ENCODE assay signal across 17 mouse cellular contexts in the genomic region with DNA sequence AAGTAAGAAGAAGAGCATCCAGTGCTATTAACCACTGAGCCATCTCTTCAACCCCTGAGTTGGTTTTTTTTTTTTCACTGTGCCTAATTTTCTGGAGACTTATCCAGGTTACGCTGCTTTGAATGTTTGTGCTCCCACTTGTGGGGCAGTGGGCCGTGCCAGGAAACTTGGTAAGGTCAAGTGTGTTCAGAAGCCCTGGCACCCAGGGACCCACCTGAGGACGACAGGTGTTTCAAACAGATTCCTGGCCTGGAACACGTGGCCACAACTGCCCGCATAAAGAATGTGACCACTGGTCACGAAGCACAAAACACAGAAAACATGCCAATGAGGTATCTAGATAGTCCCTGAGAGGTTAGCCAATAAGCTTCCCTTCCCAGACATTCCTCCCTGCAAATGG.
"Had no signal": no experiment of that assay in that cellular context is flagged by ENCODE, and none has a peak within 500 bp of the region (broad histone marks: within the 10 kb centered on the region; RNA-seq: fewer than 3 reads in every experiment).

No protein-coding gene starts in this region.

- DNase-seq: kidney, adult 11 months; kidney, postnatal 25 days; layer of hippocampus, adult 9-11 months; layer of hippocampus, postnatal 36 days; liver; lung, embryonic 14.5 days; midbrain, embryonic 14.5 days; right cerebral cortex, adult 18-20 months; right cerebral cortex, postnatal 25 days; thymus, adult 18-20 months; thymus, postnatal 25 days had no signal

- H3K9ac ChIP-seq: kidney, embryonic 15.5 days; limb, embryonic 12.5 days; liver, embryonic 14.5 days; lung, embryonic 14.5 days; neural tube, embryonic 15.5 days had no signal

- H3K4me1 ChIP-seq: limb, embryonic 12.5 days; midbrain, embryonic 10.5 days had no signal

- H3K27me3 ChIP-seq: kidney, embryonic 15.5 days; limb, embryonic 12.5 days; neural tube, embryonic 15.5 days had no signal

- H3K9me3 ChIP-seq: kidney, embryonic 15.5 days; limb, embryonic 12.5 days; midbrain, embryonic 10.5 days; neural tube, embryonic 15.5 days had no signal

- H3K4me2 ChIP-seq: kidney, embryonic 15.5 days; limb, embryonic 12.5 days; lung, embryonic 14.5 days; neural tube, embryonic 15.5 days had no signal

- H3K27ac ChIP-seq: kidney, embryonic 15.5 days; limb, embryonic 12.5 days; liver, embryonic 14.5 days; midbrain, embryonic 10.5 days; neural tube, embryonic 15.5 days had no signal

- H3K36me3 ChIP-seq: kidney, embryonic 15.5 days; limb, embryonic 12.5 days; midbrain, embryonic 10.5 days; neural tube, embryonic 15.5 days had no signal

- H3K4me3 ChIP-seq: kidney, embryonic 15.5 days; limb, embryonic 12.5 days; midbrain, embryonic 10.5 days; myocyte; neural tube, embryonic 15.5 days had no signal
